Mouse (Mus musculus) cerebellum, adult 9-11 months (tissue): ENCODE measurements at regions not wholly inside any gene's neighbourhood (a gene's known extent, or its start where the extent isn't known, plus 50 kb on each side); places are given as distances from the start of the nearest gene placed in this dataset.

ENCODE experiments used
- DNase-seq: peaks from one replicate; pipeline ENCODE4 v3.0.0; 2022

- peak; percentile 45 for DNase-seq
These were observed 837.9 kb downstream of the Ryr2 start for GRCm38 (mm10) chr13:11268673-11269340.

GRCm38 (mm10) chr13:11247541-11247940 is 859.2 kb downstream of the Ryr2 start:
- no peak for DNase-seq

GRCm38 (mm10) chr13:11216671-11217330 is 856.2 kb upstream of the Chrm3 start:
- peak; percentile 85 for DNase-seq

- no peak for DNase-seq
These were observed 849.5 kb upstream of the Chrm3 start for GRCm38 (mm10) chr13:11210109-11210508.

GRCm38 (mm10) chr13:11205216-11205786 is 844.7 kb upstream of the Chrm3 start:
- no peak for DNase-seq

- DNase-seq, result no peak
These were observed 841.3 kb upstream of the Chrm3 start for GRCm38 (mm10) chr13:11201978-11202377.

- DNase-seq, result no peak
These were observed 831.8 kb upstream of the Chrm3 start for GRCm38 (mm10) chr13:11192471-11192870.

GRCm38 (mm10) chr13:11181191-11181590 is 820.5 kb upstream of the Chrm3 start:
- no peak for DNase-seq

GRCm38 (mm10) chr13:11180356-11180755 is 819.7 kb upstream of the Chrm3 start:
- DNase-seq, result no peak

GRCm38 (mm10) chr13:11178586-11178985 is 817.9 kb upstream of the Chrm3 start:
- no peak for DNase-seq

GRCm38 (mm10) chr13:11177642-11178420 is 817.2 kb upstream of the Chrm3 start:
- no peak for DNase-seq

GRCm38 (mm10) chr13:11167115-11167514 is 806.5 kb upstream of the Chrm3 start:
- no peak for DNase-seq

GRCm38 (mm10) chr13:11164130-11164529 is 803.5 kb upstream of the Chrm3 start:
- no peak for DNase-seq

GRCm38 (mm10) chr13:11147268-11147667 is 786.6 kb upstream of the Chrm3 start:
- DNase-seq, result no peak

- DNase-seq, result no peak
These were observed 747.0 kb upstream of the Chrm3 start for GRCm38 (mm10) chr13:11107693-11108092.

- no peak for DNase-seq
These were observed 745.8 kb upstream of the Chrm3 start for GRCm38 (mm10) chr13:11106426-11106825.

- DNase-seq, result no peak
These were observed 744.9 kb upstream of the Chrm3 start for GRCm38 (mm10) chr13:11105571-11105970.

- DNase-seq, result no peak
These were observed 738.9 kb upstream of the Chrm3 start for GRCm38 (mm10) chr13:11099586-11099950.

- no peak for DNase-seq
These were observed 738.4 kb upstream of the Chrm3 start for GRCm38 (mm10) chr13:11098899-11099585.

GRCm38 (mm10) chr13:11092911-11093310 is 732.3 kb upstream of the Chrm3 start:
- no peak for DNase-seq
